Mouse (Mus musculus) liver, embryonic 11.5 days (tissue): ENCODE data around the gene Slc52a3. TPM values are rescaled to one million over a fixed set of nuclear protein-coding genes. Genes with fewer than 3 reads are reported as not detected.

Experiments used
- ATAC-seq: fragments of 200-750 bp; cut with Nextera tagmentation; replicated peaks from 2 replicates; pipeline ENCODE4 v1.8.0; 2017; ENCODE audit warnings: moderate number of reproducible peaks, mild to moderate bottlenecking, moderate TSS enrichment, moderate library complexity; ENCODE audit not compliant: low FRiP score
- DNase-seq: peaks from one replicate; pipeline ENCODE4 v3.0.0-alpha.2; 2017; ENCODE audit warnings: low spot score
- H3K27ac ChIP-seq: fragments of 300-500 bp; sonication (generic); 2 replicates; pipeline ENCODE4 v1.5.1; 2014; ENCODE audit warnings: mild to moderate bottlenecking, low read depth, low read length, control low read depth
- H3K27me3 ChIP-seq: fragments of 300-500 bp; sonication (generic); replicated peaks from 2 replicates; pipeline ENCODE4 v1.6.1; 2014; ENCODE audit warnings: low read length, mixed read lengths; ENCODE audit not compliant: control insufficient read depth, insufficient read depth
- H3K36me3 ChIP-seq: fragments of 300-500 bp; sonication (generic); 2 replicates; pipeline ENCODE4 v1.6.1; 2014; ENCODE audit warnings: mild to moderate bottlenecking, low read length, moderate library complexity, mixed read lengths; ENCODE audit not compliant: control insufficient read depth, insufficient read depth
- H3K4me1 ChIP-seq: fragments of 300-500 bp; sonication (generic); replicated peaks from 2 replicates; pipeline ENCODE4 v1.6.1; 2014; ENCODE audit warnings: low read length, mixed read lengths; ENCODE audit not compliant: control insufficient read depth, insufficient read depth
- H3K4me2 ChIP-seq: fragments of 300-500 bp; sonication (generic); 2 replicates; pipeline ENCODE4 v1.6.1; 2014; ENCODE audit warnings: mild to moderate bottlenecking, control low read depth, moderate library complexity
- H3K4me3 ChIP-seq: fragments of 300-500 bp; sonication (generic); 2 replicates; pipeline ENCODE4 v1.5.1; 2014; ENCODE audit warnings: low read depth, low read length, control low read depth
- H3K9ac ChIP-seq: fragments of 300-500 bp; sonication (generic); 2 replicates; pipeline ENCODE4 v1.6.1; 2014; ENCODE audit warnings: low read depth, low read length, control low read depth
- H3K9me3 ChIP-seq: fragments of 300-500 bp; sonication (generic); 2 replicates; pipeline ENCODE4 v1.6.1; 2016; ENCODE audit warnings: low read length, inconsistent platforms, mixed read lengths; ENCODE audit not compliant: control insufficient read depth
- WGBS: fragments of 180-500 bp; shearing (Covaris S2); extraction: QIAGEN DNeasy Blood & Tissue Kit; methylation state at CpG from one replicate; pipeline ENCODE4 v1.1.7; 2014; 5-methylcytosine and 5-hydroxymethylcytosine counted together
- polyA plus RNA-seq: library from polyadenylated mRNA; unstranded; fragments of >200 nt; fragmentation: Nextera tagmentation; extraction: Ambion mirVana; gene quantifications from 2 replicates; pipeline ENCODE4 v1.2.1, GENCODE M21; 2014

Gene Slc52a3
- polyA plus RNA-seq, 1 experiment from 2014 or later: 1.9 TPM

DNA sequence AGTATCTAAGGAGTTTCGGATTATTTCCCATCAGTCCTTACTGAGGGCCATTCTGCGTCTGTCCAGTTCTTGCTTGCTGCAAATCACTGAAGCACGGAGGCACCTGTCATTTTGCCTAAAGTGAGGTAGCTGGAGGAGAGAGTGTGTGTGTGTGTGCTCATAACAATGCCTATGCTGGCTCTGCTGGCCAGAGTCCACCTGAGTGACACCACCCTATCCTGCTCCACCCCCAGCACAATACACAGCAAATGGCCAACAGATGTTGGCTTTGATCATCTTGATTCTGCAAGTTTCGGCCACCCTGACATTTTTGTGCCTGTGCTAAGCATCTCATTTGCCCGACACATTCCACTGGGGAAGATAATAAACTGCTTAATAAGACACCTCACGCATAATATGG is 17.8 kb upstream of the Slc52a3 start:
- no peaks in the 10 kb centered on the region for H3K9me3 ChIP-seq
- 0 out of 2 replicates have a peak overlapping the region, but pooled peaks have one; percentile 70 for H3K4me3 ChIP-seq
- peaks cover 11% of the 10 kb centered on the region for H3K27me3 ChIP-seq
- no peak for DNase-seq
- no peak for ATAC-seq
- no peak overlapping the region for H3K27ac ChIP-seq
- no peak overlapping the region for H3K9ac ChIP-seq
- H3K4me2 ChIP-seq: peak overlapping the region; percentile 83
- 76% methylated on average over 6 of the region's 6 CpGs for WGBS
- H3K36me3 ChIP-seq: no peaks in the 10 kb centered on the region
- H3K4me1 ChIP-seq: peaks cover 26% of the 10 kb centered on the region

DNA sequence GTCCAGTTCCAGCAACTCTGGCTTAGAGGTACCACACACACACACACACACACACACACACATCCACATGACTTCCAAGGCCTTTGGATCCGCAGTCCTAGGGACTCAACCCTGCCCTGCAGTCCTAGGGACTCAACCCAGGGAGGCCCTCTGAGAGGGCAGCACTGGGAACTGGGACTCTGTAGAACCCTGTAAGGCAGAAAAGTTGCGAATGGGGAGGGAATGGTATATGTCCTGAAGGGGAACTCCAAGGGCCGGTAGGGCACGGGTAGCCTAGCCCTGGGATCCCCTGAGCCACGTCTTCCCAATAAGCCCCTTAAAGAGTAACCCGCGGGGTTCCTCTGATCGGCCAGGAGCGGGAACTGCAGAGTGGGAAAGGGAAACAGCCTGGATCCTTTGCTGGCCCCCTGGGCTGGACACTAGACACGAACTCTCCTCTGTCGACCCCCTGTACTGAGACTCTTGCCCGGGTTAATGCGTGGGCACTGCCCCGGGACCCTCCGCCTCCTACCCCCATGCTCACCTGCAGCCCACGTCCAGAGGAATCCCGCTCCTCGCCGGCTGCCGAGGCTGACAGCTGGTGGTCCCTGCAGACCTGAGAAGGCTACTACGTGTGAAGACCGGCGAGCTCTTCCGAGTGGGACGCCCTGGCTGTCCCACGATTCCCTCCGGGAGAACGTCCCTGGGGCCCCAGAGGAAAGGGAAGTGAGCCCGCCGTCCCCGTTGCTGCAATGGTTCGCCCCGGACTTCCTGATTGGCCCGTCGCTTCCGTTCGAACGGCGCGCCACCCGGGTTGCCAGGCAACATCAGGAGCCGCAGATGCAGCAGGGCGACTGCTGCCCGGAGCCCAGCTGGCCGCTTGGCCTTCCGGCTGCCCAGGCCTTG is 16.6 kb upstream of the Slc52a3 start, which contains the start of gene Fam110a:
Gene Fam110a (minus strand): TSS at position 750 of the 885 bp plus-strand sequence.
- ATAC-seq: peak; percentile 83
- H3K4me1 ChIP-seq: peaks cover 16% of the 10 kb centered on the region
- peak within 1 kb of the TSS; percentile 70 for H3K4me3 ChIP-seq
- under 1% methylated on average over 46 of the region's 46 CpGs for WGBS
- no peaks in the 10 kb centered on the region for H3K36me3 ChIP-seq
- DNase-seq: peak; percentile 87
- no peaks in the 10 kb centered on the region for H3K9me3 ChIP-seq
- H3K27ac ChIP-seq: peak within 1 kb of the TSS; percentile 36; the same call in 1 of the 2 replicates
- H3K4me2 ChIP-seq: peak within 1 kb of the TSS; percentile 83
- H3K27me3 ChIP-seq: no peaks in the 10 kb centered on the region
- H3K9ac ChIP-seq: peak within 1 kb of the TSS; percentile 88

DNA sequence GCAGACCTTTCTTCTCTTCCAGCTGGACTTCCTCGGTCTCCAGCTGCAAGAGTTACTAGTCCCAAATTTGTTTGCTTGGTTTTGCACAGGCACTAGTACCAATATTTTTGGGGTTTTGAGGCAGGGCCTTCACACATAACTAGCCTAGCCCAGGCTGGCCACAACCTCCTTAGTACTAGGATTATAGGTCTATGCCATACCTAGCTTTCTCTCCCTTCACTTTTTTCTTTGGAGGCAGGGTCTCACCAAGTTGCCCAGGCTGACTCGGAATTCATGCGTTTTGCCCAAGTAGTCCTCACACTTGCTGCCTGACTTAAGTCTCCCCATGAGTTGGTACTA is 16.0 kb upstream of the Slc52a3 start:
- DNase-seq (no peak), ATAC-seq (no peak)
- no peaks in the 10 kb centered on the region for H3K27me3 ChIP-seq
- H3K9ac ChIP-seq: peak overlapping the region; percentile 26; the same call in 1 of the 2 replicates
- 0 out of 2 replicates have a peak overlapping the region, but pooled peaks have one; percentile 36 for H3K27ac ChIP-seq
- no peaks in the 10 kb centered on the region for H3K36me3 ChIP-seq
- no peaks in the 10 kb centered on the region for H3K9me3 ChIP-seq
- H3K4me1 ChIP-seq: peaks cover 16% of the 10 kb centered on the region
- WGBS: 40% methylated on average over 3 of the region's 3 CpGs
- peak overlapping the region; percentile 83 for H3K4me2 ChIP-seq
- peak overlapping the region; percentile 70 for H3K4me3 ChIP-seq

DNA sequence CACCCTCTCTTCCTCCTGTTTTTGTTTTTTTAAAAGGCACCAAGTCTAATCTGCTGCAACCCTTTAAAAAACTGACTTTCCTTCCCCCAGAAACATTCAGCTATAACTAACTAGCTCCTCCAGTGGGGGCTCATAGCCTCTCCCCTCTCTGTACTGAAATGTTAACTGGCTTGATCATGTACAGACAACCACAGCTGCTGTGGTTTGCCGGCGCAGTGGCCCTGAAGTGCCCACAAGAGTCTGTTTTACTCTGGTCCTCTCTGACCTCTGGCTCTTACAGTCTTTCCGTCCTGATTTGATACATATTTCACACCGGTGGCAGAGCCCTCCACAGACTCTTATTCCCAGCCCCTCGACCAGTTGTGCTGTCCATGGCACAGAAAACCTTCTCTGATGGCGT is 15.0 kb upstream of the Slc52a3 start:
- no peak for DNase-seq
- no peak overlapping the region for H3K4me3 ChIP-seq
- H3K4me1 ChIP-seq: peaks cover 16% of the 10 kb centered on the region
- H3K4me2 ChIP-seq: no peak overlapping the region
- no peaks in the 10 kb centered on the region for H3K27me3 ChIP-seq
- H3K9me3 ChIP-seq: no peaks in the 10 kb centered on the region
- 56% methylated on average over 6 of the region's 6 CpGs for WGBS
- no peaks in the 10 kb centered on the region for H3K36me3 ChIP-seq
- no peak for ATAC-seq
- no peak overlapping the region for H3K9ac ChIP-seq
- no peak overlapping the region for H3K27ac ChIP-seq

DNA sequence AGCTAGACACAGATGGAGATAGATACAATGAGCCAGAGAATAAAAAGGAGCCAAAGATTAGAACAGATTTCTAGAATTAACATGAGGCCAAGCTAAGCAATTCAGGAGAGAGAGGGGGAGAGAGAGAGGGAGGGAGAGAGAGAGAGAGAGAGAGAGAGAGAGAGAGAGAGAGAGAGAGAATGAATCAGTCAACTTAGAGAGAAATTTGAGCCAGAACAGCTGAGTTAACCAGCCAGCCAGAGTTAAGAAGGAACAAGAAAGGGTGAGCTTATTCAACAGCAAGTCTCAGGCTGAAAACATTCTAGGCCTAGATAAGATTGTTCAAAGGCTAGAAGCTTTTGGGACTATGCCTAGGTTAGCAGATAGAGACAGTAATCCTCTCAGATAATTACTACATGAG is 13.8 kb upstream of the Slc52a3 start:
- no peak for DNase-seq
- Histone ChIP-seq H3K9me3 (no peaks in the 10 kb centered on the region), H3K36me3 (no peaks in the 10 kb centered on the region), H3K9ac (no peak overlapping the region), H3K27me3 (no peaks in the 10 kb centered on the region), H3K4me1 (peaks cover 16% of the 10 kb centered on the region), H3K4me3 (no peak overlapping the region), H3K27ac (no peak overlapping the region), H3K4me2 (no peak overlapping the region)
- no peak for ATAC-seq

DNA sequence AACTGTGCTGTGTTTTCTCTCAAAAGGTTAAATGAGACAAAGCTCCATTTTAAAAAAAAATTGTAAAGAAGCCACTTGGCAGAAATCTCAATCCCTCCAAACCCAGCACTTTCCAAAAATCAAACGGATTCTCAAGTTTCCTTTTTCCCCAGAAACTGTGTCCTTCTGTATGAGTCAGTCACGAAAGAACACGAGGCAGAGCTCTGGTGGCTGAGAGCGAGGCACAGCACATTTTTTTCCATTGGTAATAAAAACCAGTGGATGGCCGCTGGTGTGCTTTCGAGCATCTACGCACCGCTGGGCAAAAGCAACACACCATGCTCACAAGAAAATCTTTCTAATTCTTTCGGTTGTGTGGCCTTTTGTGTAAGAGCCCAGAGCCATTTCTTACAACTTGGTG is 12.3 kb upstream of the Slc52a3 start:
- no peaks in the 10 kb centered on the region for H3K9me3 ChIP-seq
- no peak overlapping the region for H3K4me2 ChIP-seq
- H3K4me1 ChIP-seq: peaks cover 6% of the 10 kb centered on the region; the same call in 1 of the 2 replicates
- no peaks in the 10 kb centered on the region for H3K36me3 ChIP-seq
- 77% methylated on average over 9 of the region's 9 CpGs for WGBS
- no peak overlapping the region for H3K27ac ChIP-seq
- DNase-seq (no peak), ATAC-seq (no peak)
- no peak overlapping the region for H3K9ac ChIP-seq
- no peak overlapping the region for H3K4me3 ChIP-seq
- H3K27me3 ChIP-seq: no peaks in the 10 kb centered on the region

DNA sequence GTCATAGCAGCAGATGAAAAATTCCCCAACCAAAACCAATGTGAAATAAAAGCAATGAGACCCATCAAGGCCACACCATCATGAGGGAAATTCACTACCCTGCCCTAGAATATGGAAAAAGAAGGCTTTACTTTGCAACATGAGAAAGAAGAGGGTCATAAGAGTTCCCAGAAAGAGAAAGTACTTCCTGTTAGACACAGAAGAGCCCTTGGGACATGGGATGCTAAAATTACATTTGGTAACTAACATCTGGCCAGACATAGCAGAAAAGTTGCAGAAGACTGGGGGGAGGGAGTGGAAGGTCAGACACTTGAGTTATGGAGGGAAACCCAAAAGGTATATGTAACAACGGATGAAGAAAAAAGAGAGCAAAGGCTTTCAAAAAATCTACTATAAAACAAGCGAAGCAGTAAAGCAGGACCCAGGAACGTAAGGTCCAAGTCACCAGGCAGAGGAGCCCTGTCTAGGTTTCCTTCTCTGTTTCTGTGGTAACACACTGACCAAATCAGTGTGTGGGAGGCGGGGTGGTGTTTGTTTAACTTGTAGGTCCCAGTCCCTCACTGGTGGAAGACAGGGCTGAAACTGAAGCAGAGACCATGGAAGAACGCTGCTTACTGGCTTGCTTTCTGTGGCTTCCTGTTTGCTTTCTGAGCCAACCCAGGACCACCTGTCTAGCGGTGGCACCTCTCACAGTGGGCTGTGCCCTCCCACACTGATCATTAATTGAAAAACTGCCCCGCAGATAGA is 10.7 kb upstream of the Slc52a3 start:
- no peaks in the 10 kb centered on the region for H3K36me3 ChIP-seq
- DNase-seq (no peak), ATAC-seq (no peak)
- no peak overlapping the region for H3K9ac ChIP-seq
- H3K27me3 ChIP-seq: no peaks in the 10 kb centered on the region
- H3K4me3 ChIP-seq: no peak overlapping the region
- no peak overlapping the region for H3K27ac ChIP-seq
- 55% methylated on average over 7 of the region's 7 CpGs for WGBS
- no peak overlapping the region for H3K4me2 ChIP-seq
- H3K4me1 ChIP-seq: no peaks in the 10 kb centered on the region; the same call in 1 of the 2 replicates
- H3K9me3 ChIP-seq: no peaks in the 10 kb centered on the region

DNA sequence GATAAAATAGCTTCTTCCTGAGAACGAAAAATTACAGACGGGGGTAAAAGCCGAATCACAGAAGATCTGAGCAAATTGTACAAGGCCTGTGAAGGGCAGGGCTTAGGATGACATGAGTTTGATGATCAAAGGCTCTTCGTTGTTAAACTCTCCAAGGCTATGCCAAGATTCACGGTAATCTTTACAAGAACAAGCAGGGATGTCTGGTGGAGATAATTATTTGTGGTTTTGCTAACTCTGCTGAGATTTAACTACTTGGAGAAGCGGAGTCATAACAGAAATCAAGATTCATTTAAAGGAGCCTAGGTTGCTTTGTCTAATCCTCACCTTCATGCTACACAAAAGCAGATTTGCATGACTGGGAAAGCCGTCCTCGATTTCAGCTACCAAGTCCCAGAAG is 9.4 kb upstream of the Slc52a3 start:
- ATAC-seq (no peak), DNase-seq (no peak)
- Histone ChIP-seq H3K9me3 (no peaks in the 10 kb centered on the region), H3K4me1 (no peaks in the 10 kb centered on the region), H3K27me3 (no peaks in the 10 kb centered on the region; the same call in 1 of the 2 replicates), H3K36me3 (no peaks in the 10 kb centered on the region), H3K4me2 (no peak overlapping the region), H3K27ac (no peak overlapping the region), H3K9ac (no peak overlapping the region), H3K4me3 (no peak overlapping the region)
- 62% methylated on average over 8 of the region's 8 CpGs for WGBS
